Mouse (Mus musculus) T-cell, adult 2 months (primary cell): ENCODE data around the gene Susd1.

ENCODE experiments used
- DNase-seq: peaks from one replicate; pipeline ENCODE4 v3.0.0; 2022; ENCODE audit warnings: low spot score

Gene Susd1

DNA sequence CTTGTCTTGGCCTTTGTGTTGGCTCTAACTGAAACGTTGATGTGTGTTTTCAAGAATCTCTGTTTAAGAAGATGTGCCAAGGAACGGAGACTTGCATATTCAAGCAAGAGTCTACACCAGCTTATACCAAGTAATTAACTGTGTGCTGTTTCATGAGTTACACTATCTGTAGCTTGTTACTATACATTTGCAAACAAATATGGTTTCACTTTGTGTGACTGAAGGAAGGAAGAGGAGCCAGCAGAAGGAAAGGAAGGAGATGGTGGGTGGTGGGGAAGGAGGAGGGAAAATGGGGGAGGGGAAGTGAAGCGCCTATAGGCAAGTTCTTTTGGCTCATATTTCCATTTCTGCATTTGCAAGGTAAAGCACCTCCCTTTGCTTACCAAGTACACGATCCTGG lies 58.0 kb downstream of the Susd1 start:
- DNase-seq = no peak

DNA sequence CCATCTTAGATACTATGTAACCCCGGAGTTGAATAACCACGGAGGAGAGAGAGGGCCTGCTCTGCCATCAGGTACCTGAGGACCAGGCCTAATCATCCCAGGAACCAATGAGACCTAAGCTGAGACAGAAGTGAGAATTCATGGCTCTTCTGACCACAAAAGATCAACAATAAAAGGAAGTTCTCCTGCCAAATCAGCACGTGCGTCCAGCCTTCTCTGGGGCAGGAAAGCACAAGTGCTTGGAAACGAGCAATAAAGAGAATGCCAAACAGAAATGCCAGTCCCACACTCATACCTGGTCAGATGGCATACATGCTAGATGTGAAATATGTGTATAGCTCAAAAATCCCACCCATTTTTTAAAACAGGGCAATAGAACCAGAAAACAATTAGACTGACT lies 58.6 kb downstream of the Susd1 start:
- DNase-seq = no peak

DNA sequence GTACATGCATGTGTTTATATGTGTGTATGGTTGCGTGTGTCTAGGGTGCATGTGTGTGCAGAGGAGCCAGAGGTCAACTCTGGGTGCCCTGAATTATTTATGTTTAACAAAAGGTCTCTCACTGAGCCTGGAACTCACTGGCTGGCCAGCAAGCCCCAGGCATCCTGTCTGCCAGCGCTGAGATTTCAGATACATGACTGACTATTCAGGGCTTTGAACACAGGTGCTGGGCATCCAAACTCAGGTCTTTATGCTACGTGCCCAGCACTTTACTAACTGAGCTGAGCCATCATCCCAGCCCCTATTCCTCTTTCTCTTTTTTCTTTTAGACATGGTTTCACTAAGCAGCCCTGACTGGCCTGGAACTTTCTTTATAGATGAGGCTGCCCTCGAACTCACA lies 59.8 kb downstream of the Susd1 start:
- no peak for DNase-seq

GRCm38 (mm10) chr4:59374271-59374938 lies 64.0 kb downstream of the Susd1 start:
- no peak for DNase-seq

DNA sequence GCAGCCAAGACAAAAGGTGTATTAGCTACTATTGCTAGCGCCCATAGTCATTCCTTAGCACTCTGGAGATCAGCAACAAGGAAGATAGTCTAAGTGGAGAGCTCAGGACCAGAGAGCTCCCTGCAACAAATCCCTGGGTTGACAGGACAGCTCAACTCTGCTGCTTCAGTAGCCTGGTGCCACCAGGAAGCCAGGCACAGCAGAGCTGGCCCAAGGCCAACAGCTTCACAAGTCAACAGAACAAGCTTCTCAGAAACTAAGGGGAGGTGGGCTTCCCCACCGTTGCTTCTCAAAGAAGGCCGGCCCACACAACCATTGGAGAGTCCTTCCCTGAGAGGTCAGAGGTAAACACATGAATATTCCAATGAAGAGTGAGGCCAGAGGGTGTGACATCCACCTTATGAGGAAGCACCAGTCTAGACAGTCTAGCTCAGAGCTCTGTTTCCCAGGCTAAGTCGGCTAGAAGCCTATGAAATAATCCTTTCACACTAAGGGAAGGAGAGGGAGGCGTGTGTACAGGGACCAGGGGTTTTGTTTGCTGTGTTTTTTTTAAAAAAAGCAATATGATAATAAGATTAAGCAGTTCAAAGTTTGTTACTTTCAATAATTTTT lies 65.8 kb downstream of the Susd1 start:
- DNase-seq = no peak

GRCm38 (mm10) chr4:59371910-59372309 lies 66.5 kb downstream of the Susd1 start:
- DNase-seq = no peak

DNA sequence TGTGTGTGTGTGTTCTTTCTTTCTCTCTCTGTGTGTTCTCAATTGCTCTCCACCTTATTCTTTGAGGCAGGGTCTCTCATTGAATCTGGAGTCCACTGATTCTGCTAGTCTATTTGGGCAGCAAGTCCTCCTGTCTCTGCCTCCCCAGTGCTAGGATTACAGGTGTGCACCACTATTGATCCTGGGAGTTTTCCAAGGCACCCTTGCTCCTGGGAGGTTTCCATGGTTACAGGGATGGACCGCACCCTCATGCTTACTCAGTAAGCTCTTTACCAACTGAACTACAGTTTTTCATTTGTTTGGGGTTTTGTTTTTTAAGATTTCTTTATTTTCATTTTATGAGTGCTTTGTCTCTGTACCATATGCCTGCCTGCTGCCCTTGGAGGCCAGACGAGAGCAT lies 68.5 kb downstream of the Susd1 start:
- no peak for DNase-seq

DNA sequence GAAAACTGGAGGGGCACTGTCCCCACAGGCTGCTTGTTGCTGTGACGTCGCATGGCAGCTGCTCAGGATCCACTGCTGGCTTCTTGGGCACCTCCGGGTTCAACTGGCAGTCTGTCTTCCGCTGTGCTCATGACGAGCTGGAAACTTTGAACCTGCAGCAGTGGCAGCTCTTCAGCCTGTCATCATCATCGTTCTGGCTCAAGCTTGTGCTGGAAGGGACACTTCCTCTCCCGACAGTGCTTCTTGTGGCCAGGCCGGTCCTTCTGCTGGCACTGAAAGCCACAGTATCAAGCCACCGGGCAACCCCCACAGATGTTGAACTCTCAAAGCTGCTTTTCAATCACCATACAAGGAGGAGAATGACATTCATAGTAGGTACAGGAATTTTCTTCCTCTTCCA lies 70.3 kb downstream of the Susd1 start:
- DNase-seq = no peak

DNA sequence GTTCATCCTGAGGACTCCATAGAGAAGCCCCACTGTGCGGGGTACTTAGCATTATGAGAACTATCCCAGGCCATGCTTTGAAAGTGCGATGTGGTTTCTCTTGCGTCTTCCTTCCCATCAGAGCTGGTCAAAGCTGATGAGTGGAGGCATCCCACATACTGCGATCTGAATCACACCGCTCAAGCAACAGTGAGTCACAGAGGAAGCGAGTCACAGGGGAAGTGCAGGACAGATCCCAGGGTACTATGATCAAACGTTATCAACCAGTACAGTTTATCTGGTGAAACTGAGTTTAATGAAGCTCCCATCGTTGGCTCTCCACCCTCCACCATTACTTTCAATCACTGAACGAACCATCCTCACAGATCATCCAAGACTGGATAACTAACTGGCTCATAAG lies 72.2 kb downstream of the Susd1 start:
- DNase-seq = no peak

GRCm38 (mm10) chr4:59365571-59365970 lies 72.9 kb downstream of the Susd1 start:
- DNase-seq = no peak

DNA sequence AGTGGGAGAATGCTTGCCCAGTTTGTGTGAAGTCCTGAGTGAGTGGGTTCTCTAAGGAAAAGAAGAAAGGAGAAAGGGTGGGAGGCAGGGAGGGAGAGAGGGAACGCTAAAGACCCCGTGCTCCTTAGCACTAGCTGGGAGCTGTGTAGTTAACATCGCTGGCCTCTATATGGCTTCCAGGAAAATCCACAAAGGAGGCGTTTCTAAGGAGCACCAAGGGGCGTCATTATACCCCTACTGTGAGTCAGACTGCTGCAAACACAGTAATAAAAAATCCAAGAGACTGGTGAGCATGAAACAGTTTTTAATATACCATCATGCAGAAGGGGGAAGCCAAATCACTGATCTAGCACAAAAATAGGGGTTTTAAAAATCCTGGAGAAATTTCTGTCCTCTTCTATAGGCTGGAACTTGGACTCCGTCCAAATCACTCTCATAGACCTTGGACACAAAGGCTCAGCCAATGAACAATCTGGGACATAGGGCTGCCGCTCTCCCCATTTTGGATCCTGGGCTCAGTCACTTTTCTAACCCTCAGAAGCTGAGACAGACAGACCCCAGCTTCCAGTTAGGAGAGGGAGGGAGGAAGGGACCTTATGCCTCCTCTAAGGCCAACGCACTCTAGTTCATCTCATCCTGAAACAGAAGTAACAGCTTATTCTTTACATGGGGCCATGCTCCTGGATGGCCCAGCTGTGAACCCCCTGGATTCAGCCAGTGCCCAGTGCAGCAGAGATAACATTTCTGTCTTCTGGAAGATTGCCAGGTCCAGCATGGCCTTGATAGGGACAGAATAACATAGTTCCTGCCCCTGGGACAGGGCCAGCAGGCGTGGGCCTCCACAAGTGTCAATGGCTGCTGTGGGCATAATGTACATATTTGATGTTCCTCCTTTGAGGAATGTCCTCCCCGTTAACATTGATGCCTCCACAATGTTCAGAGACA lies 73.9 kb downstream of the Susd1 start:
- DNase-seq = no peak

DNA sequence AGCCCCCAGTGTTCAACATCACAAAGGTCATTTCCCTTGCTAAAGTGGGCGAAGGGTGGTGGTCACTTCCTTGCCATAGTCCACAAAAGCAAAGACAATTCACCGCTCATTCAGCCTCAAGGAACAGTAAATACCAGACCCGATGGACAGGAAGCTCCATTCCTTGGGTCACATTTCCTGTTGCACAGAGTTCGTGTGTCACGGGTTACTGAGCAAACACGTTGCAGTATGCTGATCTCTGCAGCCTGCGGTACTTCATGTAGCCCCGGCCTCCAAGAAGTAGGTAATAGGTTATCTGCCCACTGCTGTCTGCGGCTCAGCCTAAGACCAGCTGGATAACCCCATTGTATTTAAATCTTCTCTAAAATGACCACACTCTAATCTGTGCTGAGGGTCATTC lies 75.4 kb downstream of the Susd1 start:
- DNase-seq = no peak

- DNase-seq = peak; percentile 74
Measured at GRCm38 (mm10) chr4:59360704-59361103, 77.7 kb downstream of the Susd1 start.

GRCm38 (mm10) chr4:59359921-59360320 lies 78.5 kb downstream of the Susd1 start:
- no peak for DNase-seq

GRCm38 (mm10) chr4:59358960-59359359 lies 79.5 kb downstream of the Susd1 start:
- no peak for DNase-seq

DNA sequence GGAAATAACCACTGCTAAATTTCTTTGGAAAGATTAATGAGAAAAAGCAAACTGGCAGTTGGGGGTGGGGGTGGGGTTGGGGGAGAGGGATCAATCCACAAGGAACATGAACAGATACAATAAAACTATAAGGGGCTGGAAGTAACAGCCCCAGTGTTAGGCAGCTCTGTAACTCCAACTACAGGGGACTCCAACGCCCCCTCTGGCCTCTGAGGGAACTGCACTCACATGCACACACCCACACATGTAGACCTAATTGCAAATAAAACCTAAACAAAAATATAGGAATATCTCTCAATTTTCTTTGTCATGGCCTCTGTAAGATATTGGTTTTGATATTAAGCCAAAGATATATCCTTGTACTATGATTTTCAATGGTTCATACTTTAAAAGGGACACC lies 83.0 kb downstream of the Susd1 start:
- no peak for DNase-seq

DNA sequence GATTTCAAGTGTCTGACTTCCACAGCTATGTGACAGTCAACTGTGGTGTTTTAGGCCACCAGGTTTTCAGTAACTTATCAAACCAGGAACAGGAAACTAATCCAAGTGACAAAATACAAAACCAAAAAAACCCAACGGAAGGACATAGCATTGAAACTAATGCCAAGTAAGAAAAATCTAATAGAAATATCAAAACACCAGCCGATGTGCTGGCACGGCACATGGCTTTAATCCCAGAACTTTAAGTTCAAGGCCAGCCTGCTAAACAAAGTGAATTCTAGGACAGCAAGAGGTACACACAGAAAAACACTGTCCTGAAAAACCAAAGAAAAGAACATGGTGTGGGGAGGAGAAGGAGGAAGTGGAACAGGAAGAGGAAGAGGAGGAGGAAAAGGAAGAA lies 83.8 kb downstream of the Susd1 start:
- no peak for DNase-seq

DNA sequence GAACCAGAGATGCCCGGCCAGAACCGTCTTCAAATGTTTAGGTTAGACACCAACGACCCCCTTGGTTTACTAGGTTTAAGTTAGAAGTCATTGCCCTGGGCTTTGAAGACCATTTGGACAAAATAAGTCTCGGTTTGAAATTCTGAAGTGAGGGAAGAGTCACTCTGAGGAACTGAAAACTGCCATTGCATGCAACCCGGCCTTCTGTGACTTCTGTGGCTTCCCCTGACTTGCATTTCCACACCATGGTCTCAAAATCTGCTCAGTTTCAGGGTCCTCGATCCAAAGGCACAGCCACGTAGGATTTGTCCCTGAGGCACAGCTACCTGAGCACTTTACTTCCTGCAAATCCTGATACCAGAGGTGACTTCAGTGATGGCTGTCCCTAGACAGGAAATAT lies 86.5 kb downstream of the Susd1 start:
- DNase-seq = no peak

DNA sequence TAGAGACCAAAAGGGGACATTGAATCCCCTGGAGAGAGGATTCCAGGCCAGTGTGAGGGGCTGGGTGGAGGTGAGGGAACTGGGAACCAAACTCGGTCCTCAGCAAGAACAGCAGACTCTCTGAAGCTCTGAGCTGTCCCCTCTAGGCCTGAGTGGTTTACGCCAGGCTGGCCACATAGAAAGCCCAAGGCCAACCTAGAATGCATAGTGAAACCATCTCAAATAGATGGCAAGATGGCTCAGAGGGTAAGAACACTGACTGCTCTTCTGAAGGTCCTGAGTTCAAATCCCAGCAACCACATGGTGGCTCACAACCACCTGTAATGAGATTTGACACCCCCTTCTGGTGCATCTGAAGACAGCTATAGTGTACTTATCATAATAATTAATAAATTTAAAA lies 88.1 kb downstream of the Susd1 start:
- DNase-seq = no peak

- DNase-seq = no peak
Measured at GRCm38 (mm10) chr4:59349425-59350185, 88.8 kb downstream of the Susd1 start.

DNA sequence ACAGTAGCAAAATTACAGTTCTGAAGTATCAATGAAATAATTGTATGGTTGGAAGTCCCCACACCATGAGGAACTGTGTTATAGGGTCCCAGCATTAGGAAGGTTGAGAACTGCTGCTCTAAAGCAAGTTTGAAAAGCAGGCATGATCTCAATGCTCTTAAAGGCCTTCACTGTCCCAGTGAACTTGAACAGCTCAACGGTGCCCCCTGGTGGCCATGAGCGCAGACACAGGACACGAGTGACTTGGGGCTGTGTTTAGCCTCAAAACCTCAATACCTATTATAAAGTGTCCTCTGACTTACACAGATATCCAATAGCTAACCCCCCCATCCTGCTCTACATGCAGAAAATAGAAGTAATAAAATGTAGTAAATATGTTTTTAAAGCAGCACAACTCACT lies 97.7 kb downstream of the Susd1 start:
- DNase-seq = peak; percentile 90

DNA sequence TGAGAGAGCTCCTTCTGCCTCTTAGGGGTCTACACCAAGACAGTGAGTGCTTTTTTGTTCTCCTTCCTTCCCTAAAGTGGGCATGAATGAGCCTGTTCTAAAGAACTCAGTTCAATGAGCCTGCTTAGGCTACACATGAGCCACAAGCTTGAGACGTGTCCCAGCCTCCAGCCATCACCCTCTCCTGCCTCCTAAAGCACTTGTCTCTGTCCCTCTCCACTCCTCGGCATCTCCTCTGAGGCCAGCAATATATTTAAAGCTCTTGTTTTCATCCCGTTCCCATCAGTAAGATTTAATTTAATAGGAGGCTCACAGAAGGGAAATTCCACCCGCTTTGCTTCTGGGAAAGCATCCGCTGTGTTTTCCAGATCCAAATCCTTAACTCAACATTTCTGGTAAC lies 98.4 kb downstream of the Susd1 start:
- DNase-seq = no peak
